Mouse (Mus musculus) T-helper 17 cell (primary cell): ENCODE measurements around the gene Bcorl1.
"Not testable (repeated sequence)": the region's sequence is repeated elsewhere in the genome, so short reads cannot be mapped to it uniquely, and the experiment has no call there.

Experiments used
- in situ Hi-C, 2 experiments: fragments of 300-600 bp; cut with MboI, MseI; formaldehyde crosslinking; loops; 1 replicate in 1 of 2; 2 replicates in 1 of 2; pipeline ENCODE4 v1.15.1; 2025; ENCODE audit warnings: high pct_unique_total_duplicates in 2 of 2

The Bcorl1 gene

GRCm38 (mm10) chrX:48389380-48389779 is 48.2 kb downstream of the Bcorl1 start:
- in situ Hi-C loops = no loop called here

- in situ Hi-C loops = loop anchor here in 1 of 2 experiments (10.0 kb wide), 1 partner anchor 405 kb away; no protein-coding TSS in a partner anchor
Measured at GRCm38 (mm10) chrX:48399994-48400393, 58.8 kb downstream of the Bcorl1 start.

GRCm38 (mm10) chrX:48405141-48405540 is 64.0 kb downstream of the Bcorl1 start:
- in situ Hi-C loops = loop anchor here in 1 of 2 experiments (10.0 kb wide), 1 partner anchor 410 kb away; no protein-coding TSS in a partner anchor

GRCm38 (mm10) chrX:48409611-48410387 is 68.6 kb downstream of the Bcorl1 start:
- in situ Hi-C loops = loop anchor here in 1 of 2 experiments (10.0 kb wide), 1 partner anchor 415 kb away; no protein-coding TSS in a partner anchor

GRCm38 (mm10) chrX:48410388-48410776 is 69.2 kb downstream of the Bcorl1 start:
- in situ Hi-C loops = no loop called here

GRCm38 (mm10) chrX:48412629-48413028 is 71.5 kb downstream of the Bcorl1 start:
- in situ Hi-C loops = no loop called here

GRCm38 (mm10) chrX:48414291-48414690 is 73.1 kb downstream of the Bcorl1 start:
- in situ Hi-C loops = no loop called here

GRCm38 (mm10) chrX:48418417-48418816 is 77.3 kb downstream of the Bcorl1 start:
- in situ Hi-C loops = no loop called here

GRCm38 (mm10) chrX:48422986-48423385 is 81.8 kb downstream of the Bcorl1 start:
- in situ Hi-C loops = no loop called here

GRCm38 (mm10) chrX:48423671-48424070 is 82.5 kb downstream of the Bcorl1 start:
- in situ Hi-C loops = no loop called here

- in situ Hi-C loops = no loop called here
Measured at GRCm38 (mm10) chrX:48424583-48424982, 83.4 kb downstream of the Bcorl1 start.

GRCm38 (mm10) chrX:48425280-48425679 is 84.1 kb downstream of the Bcorl1 start:
- in situ Hi-C loops = loop anchor here (5.0 kb wide), 1 partner anchor 37 kb away; the partner anchor contains the start of gene Elf4 (in 2 of the 2)

GRCm38 (mm10) chrX:48428241-48428640 is 87.1 kb downstream of the Bcorl1 start:
- in situ Hi-C loops = loop anchor here (5.0 kb wide), 1 partner anchor 34 kb away; the partner anchor contains the start of gene Elf4 (in 2 of the 2)

GRCm38 (mm10) chrX:48428642-48429041 is 87.5 kb downstream of the Bcorl1 start:
- in situ Hi-C loops = loop anchor here (5.0 kb wide), 1 partner anchor 34 kb away; the partner anchor contains the start of gene Elf4 (in 2 of the 2)

GRCm38 (mm10) chrX:48429100-48429499 is 87.9 kb downstream of the Bcorl1 start:
- in situ Hi-C loops = loop anchor here (5.0 kb wide), 1 partner anchor 33 kb away; the partner anchor contains the start of gene Elf4 (in 2 of the 2)

GRCm38 (mm10) chrX:48429538-48429937 is 88.4 kb downstream of the Bcorl1 start:
- in situ Hi-C loops = loop anchor here (5.0 kb wide), 1 partner anchor 33 kb away; the partner anchor contains the start of gene Elf4 (in 2 of the 2)

GRCm38 (mm10) chrX:48432599-48433526 is 91.7 kb downstream of the Bcorl1 start:
- in situ Hi-C loops = no loop called here

GRCm38 (mm10) chrX:48433527-48433899 is 92.4 kb downstream of the Bcorl1 start:
- in situ Hi-C loops = no loop called here

- in situ Hi-C loops = no loop called here
Measured at GRCm38 (mm10) chrX:48434251-48434650, 93.1 kb downstream of the Bcorl1 start.

GRCm38 (mm10) chrX:48435477-48435900 is 94.3 kb downstream of the Bcorl1 start:
- in situ Hi-C loops = no loop called here

- in situ Hi-C loops = not testable (repeated sequence)
Measured at GRCm38 (mm10) chrX:48436082-48436481, 94.9 kb downstream of the Bcorl1 start.

- in situ Hi-C loops = no loop called here
Measured at GRCm38 (mm10) chrX:48439036-48439435, 97.9 kb downstream of the Bcorl1 start.
